Mouse (Mus musculus): Measurements from ENCODE around the gene Fam102a.
"Not testable (repeated sequence)": the region's sequence is repeated elsewhere in the genome, so short reads cannot be mapped to it uniquely, and the experiment has no call there.

Fam102a gene

DNA sequence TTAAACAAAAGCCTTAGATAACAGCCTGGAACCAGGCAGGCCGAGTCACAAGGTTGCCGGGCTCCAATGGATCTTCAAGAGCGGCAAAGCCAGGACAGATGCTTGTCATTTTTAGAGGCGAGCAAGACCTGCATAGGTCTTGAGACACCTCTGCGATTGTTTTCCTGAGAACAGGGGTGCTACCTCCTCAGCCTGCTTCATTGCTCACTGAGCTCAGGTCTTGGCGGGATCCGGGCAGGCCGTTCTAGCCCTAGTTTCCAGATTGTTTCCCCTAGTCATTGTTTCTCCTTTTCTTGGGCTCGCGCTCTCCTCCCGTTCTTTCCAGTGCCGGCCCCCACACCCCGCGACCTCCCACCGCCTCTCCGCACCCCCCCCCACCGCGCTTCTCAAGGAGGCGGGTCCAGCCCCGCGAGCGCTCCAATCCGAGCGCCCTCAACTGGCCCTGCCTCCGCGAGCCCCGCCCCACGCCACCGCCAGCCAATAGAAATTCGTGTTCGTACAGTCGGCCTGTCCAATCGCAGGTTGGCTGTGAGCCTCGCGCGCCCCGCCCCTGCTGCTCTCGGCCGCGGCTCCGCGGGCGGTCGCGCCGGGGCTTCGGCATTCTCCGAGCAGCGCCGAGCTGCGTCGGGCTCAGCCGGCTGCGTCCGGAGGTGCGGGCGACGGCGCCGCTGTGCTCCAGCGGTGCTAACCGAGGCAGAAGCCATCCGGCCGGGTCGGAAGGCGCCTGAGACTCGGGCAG, at the start of gene Fam102a:
Fam102a (plus strand) TSS at position 600 of the 739 bp plus-strand sequence.
- peak; percentile 98 for DNase-seq (ENCODE audit: low read depth, low spot score)

DNA sequence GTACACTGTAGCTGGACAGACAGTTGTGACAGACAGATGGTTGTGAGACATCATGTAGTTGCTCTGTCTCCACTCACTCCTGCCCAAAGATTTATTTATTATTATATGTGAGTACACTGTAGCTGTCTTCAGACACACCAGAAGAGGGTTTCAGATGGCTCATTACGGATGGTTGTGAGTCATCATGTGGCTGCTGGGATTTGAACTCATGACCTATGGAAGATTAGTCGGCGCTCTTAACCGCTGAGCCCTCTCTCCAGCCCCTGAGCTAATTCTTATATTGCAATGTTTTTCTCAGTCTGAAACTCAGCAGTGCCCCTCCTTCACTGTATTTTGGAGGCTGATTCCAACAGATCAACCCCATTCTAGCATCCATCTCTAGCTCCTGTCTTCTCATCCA, 49.4 kb upstream of the Fam102a start:
- DNase-seq (ENCODE audit: low read depth, low spot score), result no peak

DNA sequence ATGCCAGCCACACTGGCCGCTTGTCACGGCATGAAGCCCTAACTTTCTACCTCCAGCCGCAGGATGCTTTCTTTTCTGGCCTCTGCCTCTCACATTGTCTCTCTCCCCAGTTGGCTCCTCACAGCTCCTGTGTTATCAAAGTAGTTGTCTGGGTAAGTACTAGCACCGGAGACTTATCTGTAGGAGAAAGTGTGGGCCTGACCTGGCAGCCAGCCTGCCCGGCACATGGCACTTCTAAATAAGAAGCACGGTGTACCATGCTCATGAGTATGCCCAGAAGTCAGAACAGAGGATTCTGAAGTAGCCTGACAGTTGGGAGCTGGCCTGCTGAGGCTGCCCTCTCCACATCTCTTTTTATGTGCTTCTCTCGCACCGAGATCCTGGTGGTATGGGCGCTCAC, 49.0 kb upstream of the Fam102a start:
- no peak for DNase-seq (ENCODE audit: low read depth, low spot score)

DNA sequence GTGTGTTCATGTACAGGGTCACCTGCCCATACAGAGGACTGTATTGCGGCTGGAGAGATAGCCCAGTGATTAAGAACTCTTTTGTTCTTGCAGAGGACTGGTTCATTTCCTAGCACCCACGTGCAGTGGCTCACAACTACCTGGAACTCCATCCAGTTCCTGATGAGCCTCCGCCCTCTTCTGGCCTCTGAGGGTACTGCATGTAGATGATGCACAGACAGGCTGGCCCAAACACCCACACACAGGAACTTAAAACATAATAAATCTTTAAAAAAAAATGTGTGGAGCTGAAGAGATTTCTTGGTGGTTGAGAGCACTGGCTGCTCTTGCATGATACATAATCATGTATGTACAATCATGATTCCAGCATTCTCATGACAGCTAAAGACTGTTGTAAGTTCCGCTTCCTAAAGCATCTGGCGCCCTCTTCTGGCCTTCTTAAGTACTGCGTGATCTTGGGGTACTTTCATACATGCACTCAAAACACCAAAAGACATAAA, 48.0 kb upstream of the Fam102a start:
- peak; percentile 91 for DNase-seq (ENCODE audit: low read depth, low spot score)

DNA sequence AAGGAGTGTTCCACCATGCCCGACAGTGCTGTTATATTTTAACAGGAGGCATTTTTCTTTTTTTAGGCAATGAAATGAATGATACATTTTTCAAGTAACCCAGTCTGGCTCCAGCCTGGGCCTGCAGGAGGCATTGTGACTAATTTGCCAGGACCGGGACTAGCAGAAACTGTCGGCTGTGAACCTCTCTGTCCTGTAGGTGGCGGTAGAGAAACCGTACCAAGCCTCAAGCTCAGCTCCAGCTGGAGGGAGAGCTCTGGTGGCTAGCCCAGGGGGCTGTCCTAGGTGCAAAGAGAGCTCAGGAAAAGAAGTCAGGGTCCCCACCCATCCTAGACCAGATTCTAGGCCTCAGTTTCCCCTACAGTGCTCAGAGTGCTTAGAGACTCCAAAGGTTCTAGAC, 46.5 kb upstream of the Fam102a start:
- DNase-seq (ENCODE audit: low read depth, low spot score), result peak; percentile 87

DNA sequence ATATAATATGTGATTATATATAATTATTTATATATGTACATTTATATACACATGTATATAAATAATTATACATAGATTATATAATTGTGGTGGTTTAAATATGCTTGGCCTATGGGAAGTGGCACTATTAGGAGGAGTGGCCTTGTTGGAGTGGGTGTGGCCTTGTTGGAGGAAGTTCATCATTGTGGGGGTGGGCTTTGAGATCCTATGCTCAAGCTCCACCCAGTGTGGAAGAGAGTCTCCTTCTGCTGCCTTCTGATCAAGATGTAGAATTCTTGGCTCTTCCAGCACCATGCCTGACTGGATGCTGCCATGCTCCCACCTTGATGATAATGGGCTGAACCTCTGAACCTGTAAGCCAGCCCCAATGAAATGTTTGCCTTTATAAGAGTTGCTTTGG, 44.4 kb upstream of the Fam102a start:
- not testable (repeated sequence) for DNase-seq (ENCODE audit: low read depth, low spot score)

DNA sequence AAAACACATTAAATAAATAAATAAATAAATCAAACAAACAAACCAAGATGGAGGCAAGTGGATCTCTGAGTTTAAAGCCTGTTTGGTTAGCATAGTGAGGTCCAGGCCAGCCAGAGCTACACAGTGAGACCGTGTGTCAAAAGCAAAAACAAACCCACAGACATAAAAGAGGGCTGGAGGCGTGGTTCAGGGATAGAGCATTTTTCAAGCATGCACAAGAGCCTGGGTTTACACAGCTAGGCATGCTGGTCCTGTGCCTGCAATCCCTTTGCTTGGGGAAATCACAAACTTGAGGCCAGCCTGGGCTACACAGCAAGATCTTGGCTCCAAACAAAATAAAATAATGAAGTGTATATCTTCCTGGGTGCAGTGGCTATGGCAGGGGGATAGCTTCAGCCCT, 42.5 kb upstream of the Fam102a start:
- DNase-seq (ENCODE audit: low read depth, low spot score), result peak; percentile 75

DNA sequence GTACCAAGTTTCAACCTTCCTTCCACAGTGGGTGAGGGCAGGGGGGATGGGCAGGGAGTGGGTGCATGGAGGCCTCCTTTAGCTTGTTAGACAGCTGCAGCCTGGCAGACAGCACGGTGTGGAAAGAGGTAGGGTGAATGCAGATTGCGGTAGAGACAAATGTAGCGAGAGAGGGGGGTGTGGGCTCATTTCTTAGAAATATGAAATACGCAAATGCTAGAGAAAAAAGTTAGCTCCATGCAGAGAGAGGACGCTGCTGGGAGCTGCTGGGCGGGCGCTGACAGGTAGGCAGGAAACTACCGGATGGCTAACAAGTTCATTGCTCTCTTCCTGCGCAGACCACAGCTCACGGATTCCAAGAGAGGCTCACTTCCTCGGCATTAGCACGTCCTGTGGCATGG, 41.8 kb upstream of the Fam102a start:
- DNase-seq (ENCODE audit: low read depth, low spot score), result peak; percentile 96

DNA sequence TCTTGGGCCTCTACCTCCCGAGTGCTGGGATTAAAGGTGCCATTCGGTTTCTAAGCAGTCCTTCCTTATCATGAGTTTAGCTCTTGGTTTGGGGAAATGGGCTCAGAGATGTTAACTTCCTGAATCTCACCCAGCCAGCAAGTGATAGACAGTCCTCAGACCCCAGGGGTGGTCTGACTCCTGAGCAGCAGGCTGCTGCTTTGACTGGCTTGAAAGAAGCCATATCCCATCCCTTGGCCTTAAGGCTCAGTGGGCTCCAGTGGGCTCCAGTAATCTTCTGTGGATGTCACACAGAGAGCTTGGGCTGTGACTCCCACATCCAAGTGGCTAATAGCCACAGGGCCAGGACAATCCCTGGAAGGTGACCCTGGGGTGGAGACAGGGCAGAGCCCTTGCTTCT, 40.6 kb upstream of the Fam102a start:
- peak; percentile 54 for DNase-seq (ENCODE audit: low read depth, low spot score)

DNA sequence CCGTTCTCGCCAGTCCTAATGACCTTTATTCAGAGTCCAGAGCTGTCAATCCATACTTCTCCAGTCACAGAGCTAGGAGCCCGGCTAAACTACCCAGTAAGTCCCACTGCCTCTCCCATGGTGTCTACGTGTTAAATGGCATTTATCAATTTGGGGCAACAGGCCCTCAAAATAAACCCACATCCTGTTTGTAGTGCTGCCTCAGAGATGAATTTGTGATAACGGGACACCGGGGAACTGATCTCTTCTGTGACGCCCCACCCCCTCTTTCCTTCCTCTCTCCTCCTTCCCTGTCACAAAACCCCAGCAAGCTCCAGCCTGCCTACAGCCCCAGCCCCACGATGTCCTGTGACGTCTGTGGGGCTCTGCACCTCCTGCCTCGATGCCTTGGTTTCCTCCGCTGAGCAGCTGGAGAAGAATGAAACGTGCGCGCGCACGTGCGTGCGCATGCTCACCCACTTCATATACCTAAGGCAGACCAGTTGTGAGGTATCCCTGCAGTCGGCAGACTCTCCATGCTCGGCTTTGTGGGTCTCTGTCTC, 39.9 kb upstream of the Fam102a start:
- DNase-seq (ENCODE audit: low read depth, low spot score), result peak; percentile 99

DNA sequence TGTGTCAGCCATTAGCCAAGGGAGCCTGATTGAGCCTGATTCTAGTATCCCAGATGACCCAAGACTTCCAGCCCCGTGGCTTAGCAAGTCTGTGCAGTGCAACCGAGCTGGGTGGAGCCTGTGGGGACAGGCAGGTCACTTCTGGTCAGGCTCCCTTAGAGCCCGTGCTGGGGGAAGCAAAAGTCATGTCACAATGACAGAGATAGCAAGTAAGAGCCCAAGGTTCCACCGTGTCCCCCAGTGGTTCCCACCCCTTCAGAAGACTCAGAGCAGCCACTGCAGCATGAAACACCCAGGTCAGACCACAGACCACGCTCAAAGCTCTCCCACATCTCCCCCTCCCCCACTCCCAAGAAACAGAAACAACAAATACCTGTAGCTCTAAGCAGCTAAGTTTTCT, 38.9 kb upstream of the Fam102a start:
- peak; percentile 85 for DNase-seq (ENCODE audit: low read depth, low spot score)

DNA sequence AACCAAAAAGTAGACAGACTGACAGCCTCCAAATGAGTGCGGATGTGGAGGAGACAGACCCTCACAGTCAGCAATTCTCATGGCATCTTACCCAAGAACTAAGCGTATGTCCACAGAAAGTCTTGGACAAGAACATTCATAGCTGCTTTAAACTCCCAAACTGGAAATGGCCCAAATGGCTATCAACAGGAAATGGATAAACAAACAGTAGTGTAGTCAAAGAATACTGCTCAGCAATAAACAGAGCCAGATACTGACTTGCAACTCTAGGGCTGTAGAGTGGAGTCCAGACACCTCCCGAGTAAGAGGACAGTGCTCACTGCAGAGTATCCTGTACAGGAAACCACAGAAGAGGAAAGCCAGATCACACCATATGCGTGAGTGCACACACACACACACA, 35.8 kb upstream of the Fam102a start:
- DNase-seq (ENCODE audit: low read depth, low spot score), result no peak

DNA sequence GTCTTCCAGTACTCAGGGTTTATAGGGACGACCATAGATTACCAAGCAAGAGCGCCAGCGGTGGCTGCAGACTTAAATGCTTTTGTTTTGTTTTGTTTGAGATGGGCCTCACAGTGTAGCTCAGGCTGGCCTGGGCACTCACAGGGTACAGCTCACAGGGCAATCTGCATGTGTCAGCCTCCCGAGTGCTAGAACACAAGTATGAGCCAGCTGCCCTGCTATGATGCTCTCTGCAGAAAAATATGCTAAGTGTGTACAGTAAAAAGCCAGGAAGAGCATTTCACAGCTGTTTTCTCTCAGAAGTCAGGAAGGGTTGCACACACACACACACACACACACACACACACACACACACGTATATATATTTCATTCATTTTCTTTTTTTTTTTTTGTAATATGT, 34.7 kb upstream of the Fam102a start:
- peak; percentile 47 for DNase-seq (ENCODE audit: low read depth, low spot score)

DNA sequence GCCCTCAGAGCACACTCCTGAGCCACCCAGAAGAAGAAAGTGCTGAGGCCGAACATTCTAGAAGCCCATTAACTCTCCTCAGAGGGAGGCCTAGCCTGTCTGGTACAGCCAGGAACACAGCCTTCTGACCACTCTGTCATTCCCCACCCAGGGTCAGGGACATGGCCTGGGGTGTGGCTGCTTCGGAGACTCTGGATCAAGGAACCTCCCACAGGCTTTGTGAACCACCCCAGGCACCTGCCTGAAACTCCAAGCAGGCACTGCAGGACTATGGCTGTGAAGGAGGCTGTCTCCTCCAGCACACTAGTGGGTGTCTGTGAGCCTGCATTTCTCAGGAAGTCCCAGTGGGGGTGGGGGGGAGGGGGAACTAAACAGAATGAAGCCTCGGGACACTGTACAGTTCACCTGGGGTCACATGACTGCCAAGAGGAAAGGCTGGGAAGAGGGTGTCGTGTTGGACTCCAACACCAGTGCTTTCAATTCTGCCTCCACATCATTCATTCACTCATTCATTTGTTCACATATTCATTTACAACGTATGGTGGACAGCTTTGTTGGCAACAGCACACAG, 33.3 kb upstream of the Fam102a start:
- DNase-seq (ENCODE audit: low read depth, low spot score), result no peak

DNA sequence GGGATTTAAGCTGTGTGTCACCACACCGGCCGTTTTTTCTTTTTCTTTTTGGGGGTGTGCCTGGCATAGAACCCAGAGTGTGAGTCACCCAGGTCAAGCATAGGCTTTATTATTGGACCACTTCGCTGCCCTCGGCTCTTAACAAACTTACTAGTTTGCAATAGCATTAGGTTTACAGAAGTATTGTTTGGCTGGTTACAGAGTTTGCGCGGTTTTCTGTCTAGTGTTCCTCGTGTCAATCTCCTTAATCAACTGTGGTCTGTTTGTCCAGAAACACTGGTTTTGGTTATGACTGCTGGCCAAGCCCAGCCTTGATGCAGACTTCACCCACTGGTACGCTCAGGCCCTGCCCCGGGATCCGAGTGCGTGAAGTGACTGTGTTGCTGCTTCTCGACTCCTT, 32.3 kb upstream of the Fam102a start:
- no peak for DNase-seq (ENCODE audit: low read depth, low spot score)

DNA sequence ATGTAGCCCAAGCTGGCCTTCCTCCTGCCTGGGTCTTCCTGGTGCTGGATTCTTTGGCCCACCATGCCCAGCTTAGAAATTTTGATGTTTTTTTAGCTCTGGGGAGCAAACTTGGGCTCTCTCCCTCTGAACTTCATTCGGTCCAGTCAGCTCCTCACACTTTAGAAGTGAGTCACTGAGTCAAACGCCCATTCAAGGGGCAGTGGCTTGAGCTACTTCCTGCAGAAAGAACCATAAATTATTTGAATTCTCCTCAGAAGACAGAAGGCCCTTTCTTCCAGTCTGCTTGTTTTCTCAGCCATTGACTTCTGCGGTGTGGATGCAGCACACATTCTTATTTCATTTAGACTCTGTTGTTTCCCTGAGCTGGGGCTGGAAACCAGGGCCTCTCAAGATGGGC, 31.5 kb upstream of the Fam102a start:
- no peak for DNase-seq (ENCODE audit: low read depth, low spot score)

DNA sequence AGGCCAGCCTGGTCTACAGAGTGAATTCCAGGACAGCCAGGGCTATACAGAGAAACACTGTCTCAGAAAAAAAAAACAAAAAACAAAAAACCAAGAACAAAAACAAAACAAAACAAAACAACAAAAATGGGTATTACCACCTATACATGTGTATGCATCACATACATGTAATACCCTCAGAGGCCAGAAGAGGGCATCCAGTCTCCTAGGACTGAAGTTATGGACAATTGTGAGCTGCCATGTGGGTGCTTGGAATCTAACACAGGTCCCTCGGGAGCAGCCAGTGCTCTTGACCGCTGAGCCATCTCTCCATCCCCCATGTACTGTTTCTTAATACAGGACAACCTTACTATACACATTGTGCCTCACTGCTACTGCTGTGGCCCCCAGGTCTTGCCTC, 29.6 kb upstream of the Fam102a start:
- DNase-seq (ENCODE audit: low read depth, low spot score), result no peak

DNA sequence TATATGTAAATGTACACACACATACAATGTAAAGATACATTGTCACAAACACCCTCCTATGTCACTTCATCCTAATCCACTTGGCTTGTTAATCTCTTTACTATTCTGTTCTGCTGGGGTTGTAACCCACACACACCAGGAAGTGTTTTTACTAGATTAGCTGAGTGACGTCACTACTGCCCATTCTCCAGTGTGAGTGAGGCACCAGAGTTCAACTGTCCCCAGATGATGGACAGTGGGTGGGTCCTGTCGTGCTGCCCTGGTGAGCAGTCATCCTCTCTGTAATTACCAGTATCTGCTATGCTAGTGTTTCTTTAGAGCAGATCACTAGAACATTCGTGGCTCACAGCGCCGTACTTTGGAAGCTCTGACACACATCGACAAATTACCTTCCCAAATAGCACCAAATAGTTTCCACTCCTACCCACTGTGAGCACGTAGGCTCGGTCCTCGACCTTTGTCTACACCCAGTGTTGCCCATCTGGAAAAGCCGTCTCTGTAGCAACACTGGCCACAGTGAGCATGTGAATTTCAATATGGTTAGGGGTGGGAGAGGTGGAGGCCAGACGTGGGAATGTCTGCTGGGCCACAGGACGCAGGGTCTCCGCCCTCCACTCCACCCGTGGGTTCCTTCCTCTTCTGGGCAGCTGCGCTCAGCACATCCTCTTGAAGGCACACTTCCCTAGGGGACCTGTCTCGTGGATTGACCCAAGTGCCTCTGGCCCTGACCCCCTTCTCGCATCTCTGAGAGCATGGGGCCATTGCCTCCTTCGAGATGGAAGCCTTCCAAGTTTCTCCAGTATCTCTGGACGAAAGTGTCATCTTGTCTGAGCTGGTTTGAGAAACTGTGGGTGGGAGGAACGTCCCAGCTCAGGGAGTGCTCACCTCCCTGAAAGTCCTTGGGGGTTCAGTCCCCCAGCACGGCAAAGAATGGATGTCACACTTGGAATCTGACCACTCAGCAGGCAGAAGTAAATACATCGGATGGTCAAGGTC, 28.2 kb upstream of the Fam102a start:
- no peak for DNase-seq (ENCODE audit: low read depth, low spot score)

DNA sequence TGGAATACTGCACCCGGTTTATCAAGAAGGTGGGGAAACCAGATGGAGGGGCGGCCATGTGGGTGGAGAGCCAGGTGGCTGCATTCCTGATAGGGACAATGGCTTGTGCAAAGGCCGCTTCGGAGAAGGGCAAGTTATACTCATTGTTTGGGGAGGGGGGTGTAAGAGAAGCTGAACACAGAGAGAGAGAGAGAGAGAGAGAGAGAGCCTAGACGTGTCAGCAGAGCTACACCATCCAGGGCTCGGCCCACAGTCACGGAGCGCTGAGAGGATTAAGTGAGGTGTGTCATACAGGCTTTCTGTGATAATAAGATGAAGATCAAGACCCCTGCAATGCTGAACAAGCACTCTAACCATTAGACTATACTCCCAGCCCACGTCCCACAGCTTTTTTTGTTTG, 27.2 kb upstream of the Fam102a start:
- DNase-seq (ENCODE audit: low read depth, low spot score), result no peak

DNA sequence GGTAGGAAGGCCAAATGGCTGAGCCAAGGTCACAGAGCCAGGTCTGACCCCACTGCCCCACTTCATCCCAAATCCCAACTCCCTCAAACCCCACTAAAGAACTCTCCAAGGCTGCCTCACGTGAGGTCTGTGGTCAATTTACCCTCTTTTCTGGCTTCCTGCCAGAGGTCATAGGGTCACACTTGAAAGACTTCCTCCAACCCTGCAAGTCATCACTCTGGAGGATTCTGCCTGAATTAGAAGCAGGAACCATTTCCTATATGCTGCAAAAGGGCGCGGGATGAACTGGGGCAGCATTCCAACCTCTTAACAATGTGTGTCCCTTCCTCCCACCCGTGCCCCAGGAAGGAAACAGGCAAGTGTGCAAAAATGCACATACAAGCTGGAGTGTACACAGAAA, 25.8 kb upstream of the Fam102a start:
- peak; percentile 55 for DNase-seq (ENCODE audit: low read depth, low spot score)

DNA sequence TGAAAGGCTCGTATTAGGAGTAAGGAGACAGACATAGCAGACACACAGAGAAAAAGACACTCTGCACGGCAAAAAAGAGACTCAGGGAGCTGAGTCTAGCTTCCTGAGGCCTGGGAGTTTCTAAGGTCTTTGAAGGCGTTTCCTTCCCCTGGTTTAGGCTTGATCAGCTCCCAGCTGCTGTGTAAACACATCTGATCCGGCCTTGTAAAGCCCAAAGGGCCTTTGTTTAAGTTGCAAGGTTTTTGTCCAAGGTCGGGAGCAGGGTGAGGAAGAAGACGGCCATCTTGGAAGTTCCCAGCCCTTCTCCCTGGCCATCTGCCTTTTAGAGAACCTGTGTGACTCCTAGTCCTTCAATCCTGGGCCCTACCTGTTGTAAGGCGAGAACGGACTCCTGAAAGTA, 25.2 kb upstream of the Fam102a start:
- DNase-seq (ENCODE audit: low read depth, low spot score), result no peak

DNA sequence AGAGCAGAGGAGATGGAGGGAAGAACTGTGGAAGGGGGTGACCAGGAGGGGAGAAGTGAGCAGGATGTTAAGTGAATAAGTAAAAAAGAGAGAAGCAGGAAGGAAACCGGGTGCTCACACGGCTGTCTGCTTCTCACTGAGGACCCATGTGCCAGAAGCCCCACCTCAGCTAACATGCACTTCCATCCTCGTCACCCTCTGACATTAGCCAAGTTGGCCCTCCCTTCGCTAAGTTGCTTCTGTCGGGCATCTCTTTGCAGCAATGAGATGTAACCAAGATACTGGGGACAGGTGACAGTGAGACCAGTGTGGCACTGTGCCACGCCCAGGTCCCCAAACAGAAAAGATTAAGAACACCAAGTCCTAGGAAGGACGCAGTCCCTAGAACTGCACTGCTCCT, 22.5 kb upstream of the Fam102a start:
- peak; percentile 57 for DNase-seq (ENCODE audit: low read depth, low spot score)
